Mouse (Mus musculus) thymus, postnatal 36 days (tissue): ENCODE data around the gene Htt.

Experiments used
- DNase-seq, 2 experiments: peaks; one replicate each; pipeline ENCODE4 v3.0.0; 2022; ENCODE audit warnings: mixed read lengths in 2 of 2

Htt gene

GRCm38 (mm10) chr5:34931516-34932457 is 170.2 kb downstream of the Htt start:
- DNase-seq: no peak

GRCm38 (mm10) chr5:34932458-34932806 is 170.9 kb downstream of the Htt start:
- DNase-seq: no peak

GRCm38 (mm10) chr5:34933461-34933860 is 171.9 kb downstream of the Htt start:
- DNase-seq: no peak

GRCm38 (mm10) chr5:34941710-34942470 is 180.3 kb downstream of the Htt start:
- no peak for DNase-seq

DNA sequence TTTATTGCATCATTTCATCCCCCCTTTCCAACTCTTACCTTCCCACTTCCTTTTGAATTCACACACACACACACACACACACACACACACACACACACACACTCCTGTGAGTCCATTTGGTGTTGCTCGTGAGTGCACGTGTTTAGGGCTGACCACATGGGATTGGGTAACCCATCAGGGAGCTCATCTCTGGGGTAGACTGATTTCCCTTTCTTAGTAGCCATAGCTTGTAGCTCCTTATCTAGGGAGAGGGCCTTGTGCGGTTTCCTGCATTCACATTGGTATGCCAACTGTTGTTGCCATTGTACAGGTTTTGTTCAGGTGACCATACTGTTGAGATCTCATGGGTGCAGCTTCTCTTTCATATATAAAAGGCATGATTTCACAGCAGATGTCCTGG is 181.9 kb downstream of the Htt start:
- no peak for DNase-seq

- DNase-seq: peak; percentile 85 to 88
Observed at GRCm38 (mm10) chr5:34948861-34949760, 187.6 kb downstream of the Htt start, which contains the start of gene Rgs12. Gene Rgs12, plus strand, starts transcription at chr5:34949445.

- DNase-seq: no peak
Observed at GRCm38 (mm10) chr5:34949769-34950211, 188.2 kb downstream of the Htt start.

GRCm38 (mm10) chr5:34950486-34951160 is 189.1 kb downstream of the Htt start:
- DNase-seq: peak; percentile 10 to 15

- DNase-seq: no peak
Observed at GRCm38 (mm10) chr5:34951161-34951834, 189.8 kb downstream of the Htt start.

GRCm38 (mm10) chr5:34954508-34954907 is 193.0 kb downstream of the Htt start:
- no peak for DNase-seq

- no peak for DNase-seq
Observed at GRCm38 (mm10) chr5:34955630-34956029, 194.1 kb downstream of the Htt start.

GRCm38 (mm10) chr5:34956151-34956550 is 194.6 kb downstream of the Htt start:
- DNase-seq: no peak

GRCm38 (mm10) chr5:34957015-34957414 is 195.5 kb downstream of the Htt start:
- no peak for DNase-seq

DNA sequence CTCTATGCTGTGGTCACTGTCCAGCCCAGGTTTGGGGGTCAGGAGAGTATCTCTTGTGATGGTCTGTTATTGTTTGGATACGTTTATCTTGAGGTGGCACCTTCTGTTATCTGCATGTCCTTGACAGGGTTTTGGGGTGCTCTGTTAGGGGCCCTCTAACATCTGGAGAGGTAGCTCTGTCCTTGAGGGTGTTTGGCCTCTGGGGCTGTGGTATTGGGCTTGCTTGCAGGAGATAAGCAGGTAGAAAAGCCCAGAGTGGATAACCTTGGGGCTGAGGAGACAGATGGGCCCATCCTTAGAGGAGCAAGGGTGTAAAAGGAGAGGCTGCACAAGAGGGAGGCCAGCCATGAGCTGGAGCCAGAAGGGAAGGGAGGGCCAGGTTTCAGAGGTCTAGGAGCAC is 198.5 kb downstream of the Htt start:
- DNase-seq: no peak
